Mouse (Mus musculus): ENCODE measurements around the gene Upf1. TPM values are rescaled to one million over a fixed set of nuclear protein-coding genes. Genes with fewer than 3 reads are reported as not detected.

Upf1 gene
- 14.2 and 18.1 TPM in 2 replicates for polyA plus RNA-seq (2014; fragmentation: Nextera tagmentation; extraction: Ambion mirVana)

- under 1% methylated on average over 66 of the region's 69 CpGs for WGBS
- Histone ChIP-seq H3K4me2 (ENCODE audit: low read length) (peak within 1 kb of the TSS; percentile 99), H3K4me1 (ENCODE audit: control insufficient read depth in 2 of 2, insufficient read depth in 2 of 2, low read length in 2 of 2) (peaks cover 27 to 34% of the 10 kb centered on the region in 2 experiments), H3K9ac (ENCODE audit: low read length) (peak within 1 kb of the TSS; percentile 98), H3K36me3 (ENCODE audit: control insufficient read depth, insufficient read depth, low read length) (peaks cover 21% of the 10 kb centered on the region), H3K27me3 (ENCODE audit: control insufficient read depth, insufficient read depth, low read length) (no peaks in the 10 kb centered on the region), H3K27ac (replicated peaks in 1 of 2; ENCODE audit: control insufficient read depth in 1 of 2, insufficient read depth in 1 of 2, low read depth in 2 of 2, low read length in 2 of 2) (peak within 1 kb of the TSS; percentile 65 to 88), H3K4me3 (ENCODE audit: control insufficient read depth in 1 of 2, insufficient read depth in 1 of 2, low read depth in 1 of 2, low read length in 2 of 2) (peak within 1 kb of the TSS; percentile 80 to 99), H3K9me3 (ENCODE audit: control insufficient read depth, low read length) (no peaks in the 10 kb centered on the region)
- peak; percentile 87 for ATAC-seq (ENCODE audit: insufficient number of reproducible peaks, insufficient read depth, low FRiP score, low read depth)
These were observed at the start of gene Upf1 for GRCm38 (mm10) chr8:70353194-70353817. Gene Upf1 (minus strand): TSS chr8:70353278.

GRCm38 (mm10) chr8:70397611-70398563, 44.8 kb upstream of the Upf1 start:
- ATAC-seq (ENCODE audit: insufficient number of reproducible peaks, insufficient read depth, low FRiP score, low read depth) = no peak
- no peak overlapping the region for H3K9ac ChIP-seq (ENCODE audit: low read length)
- 89% methylated on average over 16 of the region's 16 CpGs for WGBS

GRCm38 (mm10) chr8:70396184-70396583, 43.1 kb upstream of the Upf1 start:
- Histone ChIP-seq H3K36me3 (ENCODE audit: control insufficient read depth, insufficient read depth, low read length) (peaks cover 20% of the 10 kb centered on the region), H3K4me2 (ENCODE audit: low read length) (no peak overlapping the region), H3K9ac (ENCODE audit: low read length) (no peak overlapping the region; the same call in 1 of the 2 replicates), H3K4me1 (ENCODE audit: control insufficient read depth in 2 of 2, insufficient read depth in 2 of 2, low read length in 2 of 2) (peaks cover 0 to 12% of the 10 kb centered on the region in 2 experiments; a peak in 1 of 4 replicates), H3K27me3 (ENCODE audit: control insufficient read depth, insufficient read depth, low read length) (no peaks in the 10 kb centered on the region), H3K9me3 (ENCODE audit: control insufficient read depth, low read length) (no peaks in the 10 kb centered on the region), H3K4me3 (ENCODE audit: control insufficient read depth in 1 of 2, insufficient read depth in 1 of 2, low read depth in 1 of 2, low read length in 2 of 2) (no peak overlapping the region), H3K27ac (replicated peaks in 1 of 2; ENCODE audit: control insufficient read depth in 1 of 2, insufficient read depth in 1 of 2, low read depth in 2 of 2, low read length in 2 of 2) (no peak overlapping the region)
- 76% methylated on average over 5 of the region's 5 CpGs for WGBS
- no peak for ATAC-seq (ENCODE audit: insufficient number of reproducible peaks, insufficient read depth, low FRiP score, low read depth)

More at GRCm38 (mm10) chr8:70397611-70398563, 44.8 kb upstream of the Upf1 start:
- H3K4me3 ChIP-seq (ENCODE audit: control insufficient read depth in 1 of 2, insufficient read depth in 1 of 2, low read depth in 1 of 2, low read length in 2 of 2) = no peak overlapping the region
- peaks cover 11% of the 10 kb centered on the region; the same call in 1 of the 2 replicates for H3K36me3 ChIP-seq (ENCODE audit: control insufficient read depth, insufficient read depth, low read length)
- H3K27ac ChIP-seq (replicated peaks in 1 of 2; ENCODE audit: control insufficient read depth in 1 of 2, insufficient read depth in 1 of 2, low read depth in 2 of 2, low read length in 2 of 2) = no peak overlapping the region
- H3K4me1 ChIP-seq (ENCODE audit: control insufficient read depth in 2 of 2, insufficient read depth in 2 of 2, low read length in 2 of 2) = peaks cover 0 to 12% of the 10 kb centered on the region in 2 experiments; a peak in 1 of 4 replicates
- no peaks in the 10 kb centered on the region for H3K27me3 ChIP-seq (ENCODE audit: control insufficient read depth, insufficient read depth, low read length)
- no peak overlapping the region for H3K4me2 ChIP-seq (ENCODE audit: low read length)
- no peaks in the 10 kb centered on the region for H3K9me3 ChIP-seq (ENCODE audit: control insufficient read depth, low read length)

GRCm38 (mm10) chr8:70395649-70396048, 42.6 kb upstream of the Upf1 start:
- no peak for ATAC-seq (ENCODE audit: insufficient number of reproducible peaks, insufficient read depth, low FRiP score, low read depth)
- H3K9ac ChIP-seq (ENCODE audit: low read length) = no peak overlapping the region; the same call in 1 of the 2 replicates
- 61% methylated on average over 5 of the region's 5 CpGs for WGBS
- H3K4me2 ChIP-seq (ENCODE audit: low read length) = no peak overlapping the region
- no peak overlapping the region for H3K4me3 ChIP-seq (ENCODE audit: control insufficient read depth in 1 of 2, insufficient read depth in 1 of 2, low read depth in 1 of 2, low read length in 2 of 2)
- H3K36me3 ChIP-seq (ENCODE audit: control insufficient read depth, insufficient read depth, low read length) = peaks cover 25% of the 10 kb centered on the region
- no peaks in the 10 kb centered on the region for H3K9me3 ChIP-seq (ENCODE audit: control insufficient read depth, low read length)
- H3K4me1 ChIP-seq (ENCODE audit: control insufficient read depth in 2 of 2, insufficient read depth in 2 of 2, low read length in 2 of 2) = peaks cover 0 to 12% of the 10 kb centered on the region in 2 experiments; a peak in 1 of 4 replicates
- no peaks in the 10 kb centered on the region for H3K27me3 ChIP-seq (ENCODE audit: control insufficient read depth, insufficient read depth, low read length)
- H3K27ac ChIP-seq (replicated peaks in 1 of 2; ENCODE audit: control insufficient read depth in 1 of 2, insufficient read depth in 1 of 2, low read depth in 2 of 2, low read length in 2 of 2) = no peak overlapping the region

GRCm38 (mm10) chr8:70394269-70394998, 41.4 kb upstream of the Upf1 start:
- Histone ChIP-seq H3K27ac (replicated peaks in 1 of 2; ENCODE audit: control insufficient read depth in 1 of 2, insufficient read depth in 1 of 2, low read depth in 2 of 2, low read length in 2 of 2) (no peak overlapping the region), H3K4me3 (ENCODE audit: control insufficient read depth in 1 of 2, insufficient read depth in 1 of 2, low read depth in 1 of 2, low read length in 2 of 2) (no peak overlapping the region), H3K27me3 (ENCODE audit: control insufficient read depth, insufficient read depth, low read length) (no peaks in the 10 kb centered on the region), H3K9me3 (ENCODE audit: control insufficient read depth, low read length) (no peaks in the 10 kb centered on the region), H3K36me3 (ENCODE audit: control insufficient read depth, insufficient read depth, low read length) (peaks cover 26% of the 10 kb centered on the region), H3K9ac (ENCODE audit: low read length) (no peak overlapping the region), H3K4me1 (ENCODE audit: control insufficient read depth in 2 of 2, insufficient read depth in 2 of 2, low read length in 2 of 2) (peaks cover 0 to 12% of the 10 kb centered on the region in 2 experiments; a peak in 2 of 4 replicates), H3K4me2 (ENCODE audit: low read length) (no peak overlapping the region)
- 79% methylated on average over 8 of the region's 8 CpGs for WGBS
- no peak for ATAC-seq (ENCODE audit: insufficient number of reproducible peaks, insufficient read depth, low FRiP score, low read depth)

GRCm38 (mm10) chr8:70393087-70393486, 40.0 kb upstream of the Upf1 start:
- Histone ChIP-seq H3K27ac (replicated peaks in 1 of 2; ENCODE audit: control insufficient read depth in 1 of 2, insufficient read depth in 1 of 2, low read depth in 2 of 2, low read length in 2 of 2) (no peak overlapping the region), H3K9ac (ENCODE audit: low read length) (no peak overlapping the region), H3K27me3 (ENCODE audit: control insufficient read depth, insufficient read depth, low read length) (no peaks in the 10 kb centered on the region), H3K36me3 (ENCODE audit: control insufficient read depth, insufficient read depth, low read length) (peaks cover 34% of the 10 kb centered on the region), H3K9me3 (ENCODE audit: control insufficient read depth, low read length) (no peaks in the 10 kb centered on the region), H3K4me1 (ENCODE audit: control insufficient read depth in 2 of 2, insufficient read depth in 2 of 2, low read length in 2 of 2) (peaks cover 0 to 12% of the 10 kb centered on the region in 2 experiments; a peak in 2 of 4 replicates), H3K4me3 (ENCODE audit: control insufficient read depth in 1 of 2, insufficient read depth in 1 of 2, low read depth in 1 of 2, low read length in 2 of 2) (no peak overlapping the region), H3K4me2 (ENCODE audit: low read length) (no peak overlapping the region)
- WGBS = 86% methylated on average over 5 of the region's 5 CpGs
- ATAC-seq (ENCODE audit: insufficient number of reproducible peaks, insufficient read depth, low FRiP score, low read depth) = no peak

- ATAC-seq (ENCODE audit: insufficient number of reproducible peaks, insufficient read depth, low FRiP score, low read depth) = no peak
- Histone ChIP-seq H3K9ac (ENCODE audit: low read length) (no peak overlapping the region), H3K4me3 (ENCODE audit: control insufficient read depth in 1 of 2, insufficient read depth in 1 of 2, low read depth in 1 of 2, low read length in 2 of 2) (no peak overlapping the region), H3K9me3 (ENCODE audit: control insufficient read depth, low read length) (no peaks in the 10 kb centered on the region), H3K4me2 (ENCODE audit: low read length) (no peak overlapping the region), H3K27ac (replicated peaks in 1 of 2; ENCODE audit: control insufficient read depth in 1 of 2, insufficient read depth in 1 of 2, low read depth in 2 of 2, low read length in 2 of 2) (no peak overlapping the region), H3K4me1 (ENCODE audit: control insufficient read depth in 2 of 2, insufficient read depth in 2 of 2, low read length in 2 of 2) (no peaks in the 10 kb centered on the region; a peak in 1 of 4 replicates), H3K36me3 (ENCODE audit: control insufficient read depth, insufficient read depth, low read length) (peaks cover 54% of the 10 kb centered on the region), H3K27me3 (ENCODE audit: control insufficient read depth, insufficient read depth, low read length) (no peaks in the 10 kb centered on the region)
- 60% methylated on average over 2 of the region's 2 CpGs for WGBS
These were observed 36.6 kb upstream of the Upf1 start for GRCm38 (mm10) chr8:70389678-70390077.

Data from heart, embryonic 14.5 days (tissue).